Mouse (Mus musculus): ENCODE data around the gene Acsl5.

Acsl5 gene

DNA sequence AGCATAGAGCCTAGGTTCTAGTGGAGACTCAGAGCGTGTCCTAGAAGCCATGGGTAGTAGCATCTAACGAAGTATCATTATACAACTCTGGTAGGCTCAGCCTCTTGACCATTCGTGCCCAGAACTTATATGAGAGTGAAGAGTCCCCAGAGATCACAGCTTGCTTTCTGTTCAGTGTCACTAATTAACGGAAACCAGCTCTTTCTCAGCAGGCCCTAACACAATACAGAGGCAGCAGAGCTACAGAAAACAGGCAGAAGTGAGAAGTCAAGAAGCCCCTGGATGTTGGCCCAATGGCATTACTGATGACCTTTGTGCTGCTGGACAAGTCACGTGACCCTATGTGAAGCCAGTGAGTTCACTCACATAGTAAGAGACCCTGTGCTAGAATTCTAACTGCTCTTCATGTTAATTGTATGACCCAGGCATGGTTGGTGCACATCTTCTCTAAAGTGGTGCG lies 10.5 kb upstream of the Acsl5 start, which contains the start of gene Gucy2g:
Gene Gucy2g (minus strand): TSS at position 51 of the 460 bp plus-strand sequence.
- no peak for DNase-seq (ENCODE audit: low spot score)

DNA sequence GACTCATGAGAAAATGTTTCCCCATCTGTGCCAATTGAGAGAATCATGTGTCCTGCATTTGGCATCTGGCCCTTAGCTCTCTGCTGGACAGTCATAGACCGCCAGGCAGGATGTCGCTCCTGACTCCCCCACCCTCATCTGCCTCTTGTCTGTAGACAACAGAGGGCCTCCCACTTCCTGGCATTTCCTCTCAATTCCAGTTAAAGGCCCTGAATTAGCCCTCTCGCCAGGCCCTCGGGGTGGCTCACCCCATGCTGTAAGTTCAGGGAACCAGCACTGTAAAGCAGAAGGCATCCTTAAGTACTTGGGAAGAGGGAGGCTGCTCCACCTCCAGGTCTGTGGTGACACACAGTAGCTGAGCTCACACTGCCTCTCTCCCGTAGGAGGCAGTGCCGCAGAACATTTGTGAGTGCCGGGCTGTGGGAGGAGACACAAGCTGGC lies 6.9 kb upstream of the Acsl5 start:
- DNase-seq (ENCODE audit: low spot score): peak; percentile 81

DNA sequence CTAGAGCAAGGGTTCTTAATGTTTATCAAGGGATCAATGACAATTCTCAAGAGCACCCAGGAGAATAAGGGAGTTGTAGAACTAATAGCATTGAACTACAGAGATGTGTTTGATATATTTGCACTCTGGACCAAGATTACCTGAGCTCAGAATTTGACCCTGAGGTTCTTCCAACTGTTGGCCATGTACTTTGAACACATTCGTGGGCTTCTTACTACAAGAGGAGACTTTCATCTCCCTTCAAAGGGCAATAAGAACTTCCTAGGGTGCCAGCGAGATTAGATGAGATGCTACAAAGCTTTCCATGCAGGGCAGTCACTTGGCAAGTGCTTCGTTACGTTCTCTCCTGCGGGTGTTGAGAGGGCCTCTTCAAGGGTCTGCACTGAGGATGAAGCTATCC lies 4.2 kb upstream of the Acsl5 start:
- DNase-seq (ENCODE audit: low spot score): no peak

- no peak for DNase-seq (ENCODE audit: low spot score)
Observed at GRCm38 (mm10) chr19:55247991-55248520, 3.7 kb upstream of the Acsl5 start.

GRCm38 (mm10) chr19:55250451-55250850 lies 1.3 kb upstream of the Acsl5 start:
- no peak for DNase-seq (ENCODE audit: low spot score)

DNA sequence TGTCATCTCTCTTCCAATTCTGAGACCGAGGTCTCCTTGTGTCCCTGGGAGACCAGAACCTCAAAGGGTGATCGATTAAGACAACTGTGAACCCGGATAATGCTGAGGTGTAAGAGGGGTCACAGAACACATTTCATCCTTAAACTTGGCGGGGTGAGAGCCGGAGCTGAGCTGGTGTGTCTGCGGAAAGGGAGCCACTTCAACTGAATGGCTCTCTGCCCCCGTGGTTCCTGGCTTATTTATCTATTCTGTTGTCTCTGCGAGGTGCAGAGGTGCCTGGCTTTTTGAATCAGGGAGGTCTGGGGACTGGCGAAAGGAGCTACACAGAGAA lies 1.5 kb downstream of the Acsl5 start:
- no peak for DNase-seq (ENCODE audit: low spot score)

DNA sequence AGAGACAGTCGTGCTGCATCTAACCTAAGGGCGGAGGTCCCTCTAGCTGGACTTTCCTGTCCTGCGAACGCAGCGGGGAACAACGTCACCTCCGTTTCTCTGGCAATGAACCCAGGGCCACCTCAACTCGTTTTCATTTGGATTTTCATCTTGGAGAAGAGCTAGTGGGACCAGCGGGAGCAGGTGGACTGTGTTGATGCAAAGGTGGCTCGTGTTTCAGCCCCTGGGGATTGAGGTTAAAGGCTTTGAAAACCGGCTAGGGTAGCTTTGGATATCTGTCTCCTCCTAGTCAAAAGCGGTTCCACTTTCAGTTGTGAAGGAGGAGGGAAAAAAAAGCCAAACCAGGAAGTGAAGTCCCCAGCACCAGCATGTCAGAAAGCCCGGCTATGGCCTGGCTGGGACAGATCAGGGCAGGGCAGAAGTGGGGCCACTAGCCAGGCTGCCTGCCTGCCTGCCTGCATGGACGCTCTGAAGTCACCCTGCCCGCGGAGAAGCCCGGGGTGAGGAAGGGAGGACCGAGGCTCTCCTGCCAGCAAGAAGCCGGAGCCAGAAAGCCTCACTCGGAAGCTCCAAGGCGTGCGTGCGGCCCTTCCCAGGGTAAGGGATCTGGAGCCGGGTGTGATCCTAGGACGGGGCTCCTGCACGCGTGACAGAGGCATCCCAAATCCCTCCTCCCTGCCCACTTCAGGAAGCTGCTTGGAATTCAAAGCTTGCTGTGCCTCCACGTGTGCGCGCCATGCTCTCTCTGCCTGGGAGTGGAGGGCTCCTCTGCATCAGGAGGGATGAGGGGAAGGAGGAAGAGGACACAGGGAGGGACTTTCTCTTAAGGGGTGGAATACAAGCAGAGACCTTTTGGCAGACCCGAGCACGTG lies 2.1 kb downstream of the Acsl5 start:
- peak; percentile 72 for DNase-seq (ENCODE audit: low spot score)

DNA sequence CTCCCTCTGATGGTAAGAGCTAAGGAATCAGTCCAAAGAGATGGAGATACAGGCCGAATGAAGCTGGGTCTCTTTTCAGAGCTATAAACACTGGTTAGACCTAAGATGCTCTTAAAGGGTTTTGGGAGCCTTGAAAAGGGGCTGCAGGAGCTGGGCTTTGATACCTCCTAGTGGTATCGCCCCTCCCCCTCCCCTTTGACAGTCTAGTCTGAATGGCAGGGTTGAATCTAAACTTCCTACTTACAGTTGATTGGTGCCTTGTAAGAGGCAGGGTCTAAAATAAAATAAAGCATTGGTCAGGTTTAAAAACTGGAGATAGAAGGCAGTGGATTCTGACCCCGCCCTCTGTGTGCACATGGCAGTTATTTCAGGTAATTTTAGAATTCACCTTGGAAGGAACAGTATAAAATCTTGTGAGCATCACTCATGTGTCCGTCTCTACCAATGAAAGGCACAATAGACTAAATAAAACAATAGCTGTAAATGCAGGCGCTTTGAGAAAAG lies 2.8 kb downstream of the Acsl5 start:
- DNase-seq (ENCODE audit: low spot score): no peak

DNA sequence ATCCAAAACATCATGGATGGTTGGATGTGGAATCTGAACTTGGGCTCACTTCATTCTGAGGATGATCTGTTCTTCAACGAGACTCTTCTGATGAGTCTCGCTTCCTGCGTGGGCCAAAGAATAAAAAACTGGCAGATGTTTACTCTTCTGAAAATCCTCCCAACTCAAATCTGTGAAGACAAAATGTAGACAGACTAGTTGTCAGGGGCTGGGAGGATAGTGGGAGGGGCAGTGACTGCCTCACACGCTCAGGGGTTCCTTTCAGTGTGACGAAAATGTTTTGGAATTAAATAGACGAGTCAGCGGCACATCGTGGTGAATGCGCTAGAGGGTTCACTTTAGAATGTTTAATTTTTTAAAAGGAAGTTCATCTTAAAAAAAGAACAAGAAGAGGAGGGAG lies 4.4 kb downstream of the Acsl5 start:
- DNase-seq (ENCODE audit: low spot score): no peak

DNA sequence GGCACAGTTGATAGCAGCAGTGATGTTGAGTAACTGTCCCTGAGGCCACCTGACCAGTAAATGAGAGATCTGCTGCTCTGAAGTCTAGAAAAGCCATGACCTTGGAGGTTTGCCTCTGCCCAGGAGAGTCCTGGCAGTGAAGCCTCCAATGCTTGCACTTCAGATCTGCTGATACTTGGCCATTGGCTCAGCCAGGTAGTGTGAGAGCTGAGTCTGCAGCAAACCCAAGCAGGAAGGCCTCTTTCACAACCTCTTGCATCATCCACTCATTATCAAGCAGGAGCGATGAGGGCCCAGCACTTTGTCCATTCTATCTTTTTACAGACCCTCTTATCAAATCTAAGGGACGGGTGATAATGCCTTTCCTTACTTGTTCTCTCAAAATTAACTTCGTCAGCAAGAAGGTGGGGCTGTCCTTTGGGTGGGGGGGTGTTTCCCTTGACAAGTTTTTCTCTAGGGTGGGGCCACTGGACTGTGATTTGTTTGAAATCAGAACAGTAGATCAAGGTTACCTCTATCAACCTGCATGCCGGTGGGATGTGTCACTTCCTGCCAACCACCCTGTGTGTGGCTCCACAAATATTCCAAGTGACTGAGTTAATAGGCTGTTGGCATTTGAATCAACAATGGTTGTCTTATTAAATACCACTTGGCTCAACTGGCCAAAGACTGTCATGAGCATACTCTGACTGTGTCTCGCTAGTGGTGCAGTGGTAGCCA lies 6.1 kb downstream of the Acsl5 start:
- DNase-seq (ENCODE audit: low spot score): peak; percentile 79

GRCm38 (mm10) chr19:55258514-55258913 lies 6.8 kb downstream of the Acsl5 start:
- no peak for DNase-seq (ENCODE audit: low spot score)

DNA sequence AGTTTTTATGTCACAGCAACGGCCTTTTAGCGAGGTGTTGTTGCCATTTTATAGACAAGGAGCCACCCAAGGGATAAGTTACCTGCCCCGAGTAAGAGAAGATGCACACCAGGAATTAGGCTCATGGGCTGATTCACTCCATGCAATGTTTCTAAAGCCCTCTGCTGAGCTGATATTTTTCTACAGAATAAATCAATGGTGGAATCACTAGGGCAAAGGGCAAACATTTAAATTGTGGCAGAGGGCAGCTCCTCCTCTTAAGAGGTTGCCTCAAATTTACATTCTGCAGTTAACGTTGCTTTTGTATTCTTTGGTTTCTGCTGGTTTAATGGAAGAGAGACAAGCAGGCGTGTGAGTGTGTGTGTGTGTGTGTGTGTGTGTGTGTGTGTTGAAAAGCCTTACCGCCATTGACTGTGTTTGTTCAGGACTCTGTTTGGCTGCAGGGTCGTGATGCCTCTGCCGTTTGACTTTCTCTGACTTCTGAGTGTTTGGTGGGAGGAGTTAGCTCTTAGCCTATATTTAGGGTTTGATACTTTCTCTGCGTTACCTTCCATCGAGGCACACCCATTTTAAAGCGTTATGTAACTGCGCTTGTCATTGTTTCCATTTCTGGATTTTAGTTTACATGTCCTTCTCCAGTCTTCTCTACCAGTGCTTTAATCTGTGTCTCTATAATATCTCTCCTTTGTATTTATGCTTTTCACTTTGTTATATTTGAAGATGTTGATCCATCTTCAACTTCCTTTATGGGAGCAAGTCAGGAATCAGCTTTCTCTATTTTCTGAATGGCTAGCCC lies 8.8 kb downstream of the Acsl5 start:
- DNase-seq (ENCODE audit: low spot score): no peak

DNA sequence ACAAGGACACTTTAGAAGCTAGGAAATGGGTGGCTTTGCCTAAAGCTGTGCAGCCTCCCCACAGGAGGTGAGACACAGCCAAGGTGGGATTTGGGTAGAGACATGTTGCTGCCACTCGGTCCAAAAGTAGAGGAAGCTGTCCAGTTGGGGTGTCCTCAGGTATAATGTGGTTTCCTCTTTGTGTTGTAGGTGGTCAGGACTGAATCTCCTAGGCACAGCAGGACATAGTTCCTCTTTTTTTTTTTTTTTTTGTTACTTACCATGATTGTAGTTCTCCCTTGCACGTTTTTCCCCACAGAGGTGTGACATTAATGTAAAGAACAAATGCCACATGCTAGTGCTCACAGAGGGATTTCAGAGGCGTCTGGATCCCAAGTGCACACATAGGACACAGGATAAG lies 13.5 kb downstream of the Acsl5 start:
- no peak for DNase-seq (ENCODE audit: low spot score)

GRCm38 (mm10) chr19:55266786-55267185 lies 15.0 kb downstream of the Acsl5 start:
- DNase-seq (ENCODE audit: low spot score): no peak

DNA sequence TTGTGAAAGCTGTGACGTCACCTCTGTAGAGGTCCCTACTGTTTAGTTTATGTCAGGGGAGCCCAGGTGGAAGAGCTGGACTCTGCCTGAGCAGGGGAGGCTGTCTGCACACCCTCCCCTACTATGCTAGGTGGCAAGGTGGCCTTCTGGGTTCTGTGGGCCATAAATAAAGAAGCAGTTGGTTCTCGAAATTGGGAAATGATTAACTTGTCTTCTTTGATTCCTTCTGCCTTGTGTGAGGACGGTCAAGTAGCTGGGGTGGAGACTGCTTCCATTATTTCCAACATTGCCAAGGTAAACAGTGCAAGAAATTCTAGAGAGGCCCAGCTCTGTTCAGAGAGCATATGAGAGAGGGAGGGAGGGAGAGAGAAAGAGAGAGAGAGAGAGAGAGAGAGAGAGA lies 16.4 kb downstream of the Acsl5 start:
- peak; percentile 60 for DNase-seq (ENCODE audit: low spot score)

GRCm38 (mm10) chr19:55269051-55269450 lies 17.3 kb downstream of the Acsl5 start:
- DNase-seq (ENCODE audit: low spot score): no peak

DNA sequence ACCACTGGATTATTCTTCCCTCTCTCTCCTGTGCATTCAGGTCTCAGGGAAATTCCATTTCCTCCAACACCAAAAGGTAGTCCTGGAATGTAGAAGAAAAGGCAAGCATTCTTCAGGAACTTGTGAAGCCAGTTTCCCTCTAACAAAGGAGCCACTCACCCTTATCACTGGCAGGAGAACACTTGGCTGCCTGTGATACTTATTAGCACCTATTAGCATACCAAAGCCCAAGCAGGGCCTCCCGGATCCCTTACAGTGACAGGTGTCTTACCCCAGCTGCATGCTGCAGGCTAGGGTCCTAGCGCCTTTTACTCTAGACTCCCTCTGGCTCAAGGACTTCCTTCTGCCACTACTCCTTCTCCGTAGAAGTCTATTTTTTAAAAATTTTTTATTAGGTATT lies 19.7 kb downstream of the Acsl5 start:
- peak; percentile 62 for DNase-seq (ENCODE audit: low spot score)

- no peak for DNase-seq (ENCODE audit: low spot score)
Observed at GRCm38 (mm10) chr19:55273340-55273739, 21.6 kb downstream of the Acsl5 start.

DNA sequence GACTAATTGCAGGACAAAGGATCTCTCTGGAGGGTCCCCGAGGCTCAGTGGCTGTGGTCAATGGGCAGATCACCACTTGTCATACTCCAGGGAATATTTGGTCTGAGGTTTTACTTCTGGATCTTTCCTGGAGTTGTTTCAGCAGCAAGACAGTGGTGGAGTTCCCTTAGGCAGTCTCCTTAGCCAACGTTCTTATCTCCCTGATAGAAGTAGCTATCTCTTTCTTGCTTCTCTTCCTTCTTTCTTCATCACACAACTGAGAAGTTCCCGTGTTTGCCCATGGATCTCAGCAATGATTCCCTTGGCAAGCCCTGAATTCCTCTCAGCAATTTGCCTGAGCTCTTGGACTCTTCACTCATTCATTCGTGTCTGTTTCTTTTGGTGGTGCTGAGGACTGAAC lies 24.4 kb downstream of the Acsl5 start:
- no peak for DNase-seq (ENCODE audit: low spot score)

DNA sequence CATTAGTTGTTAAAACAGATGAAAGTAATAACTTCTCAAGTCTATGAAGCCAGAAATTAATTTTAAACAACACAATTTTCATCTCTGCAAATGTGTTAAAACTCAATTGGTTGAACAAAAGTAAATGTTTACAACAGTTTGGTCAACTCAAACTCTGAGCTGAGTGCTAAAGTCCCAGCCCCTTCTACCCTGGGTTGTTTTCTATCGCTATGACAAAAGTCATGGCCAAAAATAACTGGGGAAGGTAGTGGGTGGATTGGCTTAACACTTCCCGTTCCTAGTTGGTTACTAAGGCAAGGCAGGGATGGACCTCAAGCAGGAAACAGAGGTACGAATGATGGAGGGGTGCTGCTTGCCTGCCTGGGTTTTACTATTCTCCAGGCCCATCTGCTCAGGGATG lies 25.0 kb downstream of the Acsl5 start:
- no peak for DNase-seq (ENCODE audit: low spot score)

GRCm38 (mm10) chr19:55284093-55284492 lies 32.4 kb downstream of the Acsl5 start:
- no peak for DNase-seq (ENCODE audit: low spot score)

DNA sequence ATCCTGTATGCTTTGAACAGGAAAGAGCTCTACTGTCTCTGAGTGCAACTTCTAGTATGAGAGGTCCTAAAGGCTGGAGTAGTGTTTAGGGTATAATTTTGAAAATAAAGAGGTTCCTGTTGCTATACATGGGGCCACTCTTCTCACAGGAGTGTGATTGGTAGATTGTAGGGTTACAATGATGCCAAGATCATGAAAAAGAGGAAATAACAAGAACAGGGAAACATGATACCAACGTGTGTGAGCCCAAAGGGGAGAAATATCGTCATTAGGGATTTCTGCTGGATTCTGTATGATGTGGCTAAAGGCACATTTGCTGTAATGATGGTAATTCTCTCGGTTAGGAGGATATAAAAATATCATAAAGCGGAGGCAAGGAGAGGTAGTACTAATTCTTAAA lies 34.3 kb downstream of the Acsl5 start:
- no peak for DNase-seq (ENCODE audit: low spot score)
